Mouse (Mus musculus) heart, adult 2 months (tissue): ENCODE measurements around the gene Arhgap18. TPM values are rescaled to one million over a fixed set of nuclear protein-coding genes. Genes with fewer than 3 reads are reported as not detected.

Experiments
- DNase-seq, 2 experiments: peaks; one replicate each; pipeline ENCODE4 v3.0.0; 2021
- H3K27ac ChIP-seq: fragments of 200-600 bp; 2 replicates; pipeline ENCODE4 v1.8.1; 2022
- H3K27me3 ChIP-seq: fragments of 200-500 bp; 2 replicates; pipeline ENCODE4 v1.6.1; 2012; ENCODE audit warnings: mild to moderate bottlenecking, low read length, inconsistent platforms, mixed read lengths; ENCODE audit not compliant: control insufficient read depth, insufficient read depth
- H3K36me3 ChIP-seq: fragments of 200-500 bp; 2 replicates; pipeline ENCODE4 v1.6.1; 2012; ENCODE audit warnings: low read length, inconsistent platforms; ENCODE audit not compliant: control insufficient read depth, insufficient read depth
- H3K4me1 ChIP-seq: fragments of 200-500 bp; 2 replicates; pipeline ENCODE4 v1.6.1; 2011; ENCODE audit warnings: low read length; ENCODE audit not compliant: control insufficient read depth, insufficient read depth
- H3K4me3 ChIP-seq: fragments of 200-600 bp; 2 replicates; pipeline ENCODE4 v1.8.1; 2022
- H3K79me2 ChIP-seq: fragments of 200-500 bp; replicated peaks from 2 replicates; pipeline ENCODE4 v1.6.1; 2012; ENCODE audit warnings: mild to moderate bottlenecking, inconsistent platforms, low read length, moderate library complexity, mixed read lengths; ENCODE audit not compliant: control insufficient read depth, insufficient read depth
- H3K9ac ChIP-seq: fragments of 200-500 bp; 2 replicates; pipeline ENCODE4 v1.6.1; 2012; ENCODE audit warnings: low read depth, mild to moderate bottlenecking, control low read depth, inconsistent platforms, low read length, mixed read lengths
- CTCF ChIP-seq: fragments of 200-600 bp; IDR thresholded peaks from 2 replicates; pipeline ENCODE4 v1.8.1; 2022; ENCODE audit warnings: antibody characterized with exemption, mild to moderate bottlenecking, moderate library complexity
- EP300 ChIP-seq: fragments of 200-500 bp; IDR thresholded peaks from 2 replicates; pipeline ENCODE4 v1.6.1; 2011; ENCODE audit warnings: low read depth, low read length, control low read depth; ENCODE audit not compliant: insufficient read depth
- POLR2A ChIP-seq: fragments of 200-500 bp; IDR thresholded peaks from 2 replicates; pipeline ENCODE4 v1.6.1; 2011; ENCODE audit warnings: mild to moderate bottlenecking, low read depth, low read length, control low read depth; ENCODE audit not compliant: insufficient read depth
- WGBS: fragments of 180-500 bp; shearing (Covaris S2); methylation state at CpG from one replicate; pipeline ENCODE4 v1.1.7; 2018; 5-methylcytosine and 5-hydroxymethylcytosine counted together
- intact Hi-C: fragments of 180-260 bp; cut with DNase I; formaldehyde crosslinking; loops from one replicate; pipeline ENCODE4 v1.15.1; 2025
- polyA plus RNA-seq: library from polyadenylated mRNA; depleted of rRNA; stranded (reverse); fragments of >200 nt; gene quantifications from 2 replicates; pipeline ENCODE4 v1.2.3, GENCODE M21; 2012
- total RNA-seq, 2 experiments: library from RNA; stranded (reverse); gene quantifications; 2 replicates each; pipeline ENCODE4 v1.2.3; 2021

Gene Arhgap18
- total and polyA plus RNA-seq, 3 experiments = 4.1 to 14.5 (median 13.3) TPM

DNA sequence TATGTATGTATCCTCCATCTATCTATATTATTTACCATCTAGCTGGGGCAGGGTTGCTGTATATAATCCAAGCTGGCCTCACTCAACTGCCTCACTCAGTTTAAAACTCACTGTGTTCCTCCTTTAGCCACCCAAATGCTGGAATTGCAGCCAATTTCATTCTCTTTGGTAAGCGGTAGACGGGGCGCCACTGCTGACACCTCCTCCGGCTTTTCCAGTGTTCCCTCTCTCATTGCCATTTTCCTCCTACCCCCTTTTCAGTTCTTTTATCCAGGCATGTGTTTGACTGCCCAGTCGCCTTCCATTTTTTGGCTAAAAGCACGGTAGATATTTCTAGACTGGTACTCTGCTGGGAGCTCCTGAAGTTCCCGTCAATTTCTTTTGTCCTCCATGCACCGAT is 62.4 kb downstream of the Arhgap18 start:
- no peak for DNase-seq
- TF ChIP-seq POLR2A (no peak), EP300 (no peak), CTCF (no peak)
- Histone ChIP-seq H3K9ac (no peak overlapping the region), H3K27me3 (no peaks in the 10 kb centered on the region), H3K27ac (no peak overlapping the region), H3K4me3 (no peak overlapping the region), H3K4me1 (peaks cover 2% of the 10 kb centered on the region), H3K79me2 (no peaks in the 10 kb centered on the region; the same call in 1 of the 2 replicates), H3K36me3 (peaks cover 4% of the 10 kb centered on the region; the same call in 1 of the 2 replicates)
- intact Hi-C loops = no loop called here
- WGBS = 97% methylated on average over 8 of the region's 8 CpGs

DNA sequence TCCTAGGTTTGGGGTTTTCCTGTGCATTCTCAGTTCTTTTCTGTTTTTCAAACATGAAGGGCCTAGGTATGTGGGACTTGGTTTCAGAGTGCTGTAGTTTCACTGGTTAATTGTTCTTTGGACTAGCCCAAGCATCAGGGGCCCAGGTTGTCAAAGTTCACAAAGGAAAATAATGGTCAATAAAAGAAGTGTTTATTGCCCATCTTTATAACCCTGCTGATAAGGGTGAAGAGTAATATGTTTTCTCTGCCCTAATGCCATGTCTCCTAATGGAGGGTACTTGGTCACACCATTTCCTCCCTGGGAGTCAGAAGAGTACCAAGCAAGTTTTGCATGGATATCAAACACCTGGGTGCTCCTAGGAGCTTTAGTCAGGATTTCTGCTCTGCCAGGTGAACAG is 67.1 kb downstream of the Arhgap18 start:
- H3K36me3 ChIP-seq = peaks cover 10% of the 10 kb centered on the region
- no peak overlapping the region for H3K27ac ChIP-seq
- peaks cover 8% of the 10 kb centered on the region for H3K4me1 ChIP-seq
- H3K9ac ChIP-seq = no peak overlapping the region
- DNase-seq = no peak
- no peaks in the 10 kb centered on the region; the same call in 1 of the 2 replicates for H3K79me2 ChIP-seq
- no peak overlapping the region for H3K4me3 ChIP-seq
- intact Hi-C loops = no loop called here
- H3K27me3 ChIP-seq = no peaks in the 10 kb centered on the region
- TF ChIP-seq EP300 (no peak), POLR2A (no peak), CTCF (no peak)

DNA sequence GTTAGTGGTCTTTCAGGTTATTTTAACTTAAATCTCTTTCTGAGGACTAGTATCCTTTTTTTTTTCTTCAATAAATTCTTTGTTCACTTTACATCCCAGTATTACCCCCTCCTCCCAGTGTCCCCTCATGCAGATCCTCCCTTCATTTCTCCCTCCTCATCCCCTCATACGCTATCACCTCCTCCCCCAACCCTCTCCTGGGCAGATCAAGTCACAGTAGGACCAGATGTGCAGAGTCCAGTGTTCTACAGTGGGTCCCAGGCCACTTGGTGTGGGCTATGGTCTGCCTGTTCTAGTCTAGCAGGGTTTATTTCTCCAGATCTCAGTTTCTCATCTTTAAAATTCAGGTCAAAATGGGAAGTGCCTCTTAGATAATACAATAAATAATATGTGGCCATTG is 67.7 kb downstream of the Arhgap18 start:
- no peaks in the 10 kb centered on the region; the same call in 1 of the 2 replicates for H3K79me2 ChIP-seq
- H3K4me1 ChIP-seq = peaks cover 10% of the 10 kb centered on the region
- no peak overlapping the region for H3K4me3 ChIP-seq
- H3K27ac ChIP-seq = no peak overlapping the region
- no peak overlapping the region for H3K9ac ChIP-seq
- H3K36me3 ChIP-seq = peaks cover 10% of the 10 kb centered on the region
- DNase-seq = no peak
- intact Hi-C loops = no loop called here
- no peaks in the 10 kb centered on the region for H3K27me3 ChIP-seq
- 90% methylated on average over 1 of the region's 1 CpGs for WGBS
- TF ChIP-seq EP300 (no peak), POLR2A (no peak), CTCF (no peak)

DNA sequence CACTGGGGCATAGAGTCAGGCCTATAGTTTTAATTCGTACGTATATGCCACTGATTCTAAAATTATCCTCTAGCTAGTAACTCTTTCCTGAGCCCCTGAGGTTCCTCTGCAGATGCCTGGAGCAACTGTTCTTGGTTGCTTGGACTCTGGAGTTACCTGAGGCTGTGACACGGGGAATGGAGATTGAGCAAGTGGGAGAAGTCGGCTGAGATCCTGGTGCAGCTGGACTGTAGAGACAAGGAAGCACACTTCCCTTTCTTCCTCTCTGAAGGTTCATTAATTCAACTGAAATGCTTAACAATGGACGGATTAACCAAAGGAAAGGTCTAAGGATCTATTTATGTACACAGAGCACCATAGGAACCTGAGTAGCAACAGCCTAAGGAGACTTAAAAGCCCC is 70.8 kb downstream of the Arhgap18 start:
- intact Hi-C loops = no loop called here
- 40% methylated on average over 5 of the region's 5 CpGs for WGBS

DNA sequence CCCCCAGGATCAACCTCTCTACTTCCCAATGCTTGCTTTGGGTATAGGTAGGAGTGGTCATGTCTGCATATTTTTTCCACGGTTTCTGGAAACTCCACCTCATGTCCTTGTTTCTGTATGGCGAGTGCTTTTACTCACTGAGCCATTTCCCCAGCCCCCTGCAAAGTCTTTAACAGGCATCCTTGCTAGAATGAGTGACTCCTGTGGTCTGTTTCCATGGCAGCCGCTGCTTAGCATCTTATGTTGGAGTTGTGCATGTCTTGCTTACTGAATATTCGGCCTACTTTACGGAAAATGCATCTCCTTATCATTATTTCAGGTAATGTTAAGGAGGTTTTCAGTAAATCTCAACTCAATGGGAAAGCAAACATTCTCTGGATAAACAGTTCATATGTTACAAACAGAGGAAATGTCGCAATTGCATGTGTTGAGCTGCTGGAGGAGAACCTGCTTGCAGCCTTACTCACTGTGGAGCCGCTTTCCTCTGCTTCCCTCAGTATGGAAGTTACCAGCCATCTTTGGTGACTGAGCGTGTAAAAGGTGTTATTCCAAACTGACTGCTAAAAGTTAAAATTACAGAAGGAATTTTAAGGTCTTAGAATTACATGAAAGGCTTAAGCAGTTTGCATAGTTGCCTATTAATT is 72.1 kb downstream of the Arhgap18 start:
- Histone ChIP-seq H3K9ac (no peak overlapping the region), H3K4me1 (peaks cover 18% of the 10 kb centered on the region), H3K36me3 (peaks cover 21% of the 10 kb centered on the region), H3K27me3 (no peaks in the 10 kb centered on the region), H3K4me3 (no peak overlapping the region), H3K27ac (no peak overlapping the region; the same call in 1 of the 2 replicates), H3K79me2 (peaks cover 2% of the 10 kb centered on the region; the same call in 1 of the 2 replicates)
- TF ChIP-seq CTCF = no peak
- 80% methylated on average over 8 of the region's 8 CpGs for WGBS
- intact Hi-C loops = loop anchor here (5.0 kb wide), 1 partner anchor 53 kb away; no protein-coding TSS in a partner anchor
- no peak for DNase-seq

More for the DNA sequence above, 70.8 kb downstream of the Arhgap18 start:
- TF ChIP-seq CTCF (no peak), POLR2A (no peak), EP300 (no peak)
- DNase-seq = no peak
- no peak overlapping the region for H3K4me3 ChIP-seq
- no peaks in the 10 kb centered on the region for H3K27me3 ChIP-seq
- no peak overlapping the region; the same call in 1 of the 2 replicates for H3K27ac ChIP-seq
- H3K79me2 ChIP-seq = no peaks in the 10 kb centered on the region
- peaks cover 15% of the 10 kb centered on the region for H3K4me1 ChIP-seq
- no peak overlapping the region for H3K9ac ChIP-seq
- peaks cover 16% of the 10 kb centered on the region for H3K36me3 ChIP-seq

DNA sequence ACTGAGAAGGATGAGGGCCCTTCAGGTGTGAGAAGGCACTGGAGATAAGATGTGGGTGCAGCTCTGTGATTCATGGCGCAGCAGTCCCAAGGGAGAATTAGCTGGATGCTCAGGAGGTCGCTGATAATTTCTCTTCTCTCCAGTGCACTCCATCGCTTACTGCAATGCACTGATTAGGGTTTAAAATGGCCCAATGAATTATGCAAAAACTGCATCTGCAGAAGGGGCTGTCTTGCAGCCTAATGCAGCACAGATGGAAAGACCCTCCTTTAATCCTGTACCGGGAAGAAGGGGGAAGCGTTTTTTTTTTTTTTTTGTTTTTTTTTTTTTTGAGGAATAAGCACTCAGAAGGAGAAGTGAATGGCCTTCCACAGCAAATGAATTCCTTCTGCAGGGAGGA is 74.1 kb downstream of the Arhgap18 start:
- Histone ChIP-seq H3K79me2 (peaks cover 4% of the 10 kb centered on the region), H3K4me1 (peaks cover 18% of the 10 kb centered on the region), H3K9ac (no peak overlapping the region), H3K4me3 (no peak overlapping the region), H3K27me3 (no peaks in the 10 kb centered on the region), H3K27ac (peak overlapping the region; percentile 89), H3K36me3 (peaks cover 23% of the 10 kb centered on the region)
- 30% methylated on average over 5 of the region's 5 CpGs for WGBS
- TF ChIP-seq CTCF (no peak), POLR2A (no peak), EP300 (no peak)
- intact Hi-C loops = loop anchor here (5.0 kb wide), 1 partner anchor 55 kb away; no protein-coding TSS in a partner anchor
- DNase-seq = no peak
